Comparison of ENCODE assay signal across 27 mouse cellular contexts in genomic region chr2:69019821-69020489, GRCm38 (mm10).
A peak's percentile ranks its signal among the peaks of the same experiment; 100 is the strongest.
DNase-seq lines count a peak whose midpoint lies in the region; ATAC-seq and TF ChIP-seq lines count a peak whose summit lies in the region.
"Had no signal": no experiment of that assay in that cellular context is flagged by ENCODE, and none has a peak within 500 bp of the region (broad histone marks: within the 10 kb centered on the region; RNA-seq: fewer than 3 reads in every experiment).

No protein-coding gene starts in this region.

- H3K27me3 ChIP-seq in heart, embryonic 11.5 days (ENCODE audit: control insufficient read depth, insufficient read depth, low read length) = no peaks in the 10 kb centered on the region
- no peaks in the 10 kb centered on the region for H3K27me3 ChIP-seq in liver, postnatal 0 days (ENCODE audit: insufficient read depth, low read length)
- H3K27me3 ChIP-seq in forebrain, postnatal 0 days (ENCODE audit: insufficient read depth, low read length) = no peaks in the 10 kb centered on the region
- H3K27me3 ChIP-seq: heart, embryonic 15.5 days; kidney, embryonic 15.5 days; limb, embryonic 15.5 days; liver, embryonic 13.5 days; midbrain, embryonic 15.5 days; stomach, embryonic 15.5 days had no signal

- ATAC-seq in heart, embryonic 11.5 days (replicated peaks; ENCODE audit: insufficient number of reproducible peaks, low FRiP score, low TSS enrichment) = no peak
- no peak for ATAC-seq in liver, postnatal 0 days
- ATAC-seq in forebrain, postnatal 0 days = no peak
- ATAC-seq: hindbrain, postnatal 0 days had no signal

- no peak for TF ChIP-seq EP300 in liver, postnatal 0 days (IDR thresholded peaks at IDR 0.05; ENCODE audit: low read depth)

- no peak for TF ChIP-seq CTCF in liver, postnatal 0 days (IDR thresholded peaks at IDR 0.05; ENCODE audit: low read depth)
- TF ChIP-seq CTCF in forebrain, postnatal 0 days (IDR thresholded peaks at IDR 0.05; ENCODE audit: low read depth) = no peak

- H3K4me1 ChIP-seq in heart, embryonic 11.5 days (ENCODE audit: control insufficient read depth, insufficient read depth, low read length) = peaks cover 4% of the 10 kb centered on the region; the same call in 1 of the 2 replicates
- peaks cover 3% of the 10 kb centered on the region; the same call in 1 of the 2 replicates for H3K4me1 ChIP-seq in liver, postnatal 0 days (ENCODE audit: insufficient read depth)
- no peaks in the 10 kb centered on the region for H3K4me1 ChIP-seq in forebrain, postnatal 0 days (ENCODE audit: insufficient read depth)
- H3K4me1 ChIP-seq: kidney, embryonic 15.5 days; stomach, embryonic 15.5 days had no signal

- H3K4me3 ChIP-seq in heart, embryonic 11.5 days (ENCODE audit: low read depth, low read length) = no peak overlapping the region
- no peak overlapping the region for H3K4me3 ChIP-seq in liver, postnatal 0 days (ENCODE audit: low read depth, low read length)
- no peak overlapping the region for H3K4me3 ChIP-seq in forebrain, postnatal 0 days (ENCODE audit: low read depth, low read length)
- H3K4me3 ChIP-seq: erythroblast, embryonic 14.5 days; heart, embryonic 15.5 days; kidney, embryonic 15.5 days; limb, embryonic 15.5 days; liver, embryonic 13.5 days; midbrain, embryonic 15.5 days; stomach, embryonic 15.5 days had no signal

- H3K9me3 ChIP-seq in heart, embryonic 11.5 days (replicated peaks; ENCODE audit: control insufficient read depth, low read length) = no peaks in the 10 kb centered on the region
- no peaks in the 10 kb centered on the region for H3K9me3 ChIP-seq in liver, postnatal 0 days (ENCODE audit: low read length)
- no peaks in the 10 kb centered on the region for H3K9me3 ChIP-seq in forebrain, postnatal 0 days (ENCODE audit: low read length)
- H3K9me3 ChIP-seq: G1E; heart, embryonic 15.5 days; kidney, embryonic 15.5 days; limb, embryonic 15.5 days; liver, embryonic 13.5 days; midbrain, embryonic 15.5 days; stomach, embryonic 15.5 days had no signal

- DNase-seq in cerebellum, adult 11 months = peak; percentile 34
- DNase-seq in cerebellum, postnatal 10 days = no peak
- DNase-seq in heart, adult 18-20 months = no peak
- DNase-seq in cerebellum, postnatal 36 days = peak; percentile 33 to 43
- peak; percentile 36 for DNase-seq in large intestine, adult 2 months (ENCODE audit: low read depth, low spot score)
- DNase-seq in liver, postnatal 0 days = no peak
- no peak for DNase-seq in forebrain, postnatal 0 days
- DNase-seq: adrenal gland, postnatal 10 days; gastrocnemius, postnatal 10 days; kidney, adult 18-20 months; layer of hippocampus, postnatal 36 days; left cerebral cortex, postnatal 4 days; liver, embryonic 13.5 days; lung, adult 2 months; lung, postnatal 10 days; right cerebral cortex, postnatal 25 days; thymus, postnatal 25 days had no signal

- H3K4me2 ChIP-seq in heart, embryonic 11.5 days = no peak overlapping the region
- H3K4me2 ChIP-seq in liver, postnatal 0 days (ENCODE audit: low read depth, low read length) = no peak overlapping the region
- no peak overlapping the region for H3K4me2 ChIP-seq in forebrain, postnatal 0 days (ENCODE audit: low read depth)
- H3K4me2 ChIP-seq: heart, embryonic 15.5 days; kidney, embryonic 15.5 days; limb, embryonic 15.5 days; liver, embryonic 13.5 days; midbrain, embryonic 15.5 days; stomach, embryonic 15.5 days had no signal

- H3K9ac ChIP-seq in heart, embryonic 11.5 days (ENCODE audit: low read depth, low read length) = 0 out of 2 replicates have a peak overlapping the region, but pooled peaks have one; percentile 22
- no peak overlapping the region for H3K9ac ChIP-seq in liver, postnatal 0 days (replicated peaks)
- no peak overlapping the region for H3K9ac ChIP-seq in forebrain, postnatal 0 days
- H3K9ac ChIP-seq: heart, embryonic 15.5 days; kidney, embryonic 15.5 days; limb, embryonic 15.5 days; liver, embryonic 13.5 days; midbrain, embryonic 15.5 days; stomach, embryonic 15.5 days had no signal

- 75% methylated on average over 6 of the region's 6 CpGs for WGBS in heart, embryonic 11.5 days (ENCODE audit: insufficient replicate concordance)
- WGBS in large intestine, adult 2 months = 39% methylated on average over 6 of the region's 6 CpGs
- 79% methylated on average over 6 of the region's 6 CpGs for WGBS in liver, postnatal 0 days (ENCODE audit: insufficient replicate concordance)
- 82% methylated on average over 6 of the region's 6 CpGs for WGBS in forebrain, postnatal 0 days

- H3K27ac ChIP-seq in heart, embryonic 11.5 days (ENCODE audit: low read depth, low read length) = no peak overlapping the region
- no peak overlapping the region for H3K27ac ChIP-seq in liver, postnatal 0 days (ENCODE audit: low read depth)
- no peak overlapping the region for H3K27ac ChIP-seq in forebrain, postnatal 0 days (ENCODE audit: low read depth, low read length)
- H3K27ac ChIP-seq: heart, embryonic 15.5 days; hindbrain, postnatal 0 days; kidney, embryonic 15.5 days; limb, embryonic 15.5 days; liver, embryonic 13.5 days; macrophage; midbrain, embryonic 15.5 days; stomach, embryonic 15.5 days had no signal

- no peaks in the 10 kb centered on the region for H3K36me3 ChIP-seq in heart, embryonic 11.5 days (ENCODE audit: control insufficient read depth, insufficient read depth, low read length)
- no peaks in the 10 kb centered on the region for H3K36me3 ChIP-seq in liver, postnatal 0 days (replicated peaks; ENCODE audit: insufficient read depth, low read length)
- H3K36me3 ChIP-seq in forebrain, postnatal 0 days (ENCODE audit: insufficient read depth) = no peaks in the 10 kb centered on the region
- H3K36me3 ChIP-seq: heart, embryonic 15.5 days; kidney, embryonic 15.5 days; limb, embryonic 15.5 days; liver, embryonic 13.5 days; midbrain, embryonic 15.5 days; stomach, embryonic 15.5 days had no signal

Comparison
In these comparisons a context has a peak if more than half of its experiments do, and no peak if none do; other contexts are left out.
1. DNase-seq: peak in cerebellum, adult 11 months (single experiment), cerebellum, postnatal 36 days (2 of 2) and large intestine, adult 2 months (single experiment); none in cerebellum, postnatal 10 days (0 of 2), heart, adult 18-20 months (0 of 2), liver, postnatal 0 days (single experiment) and forebrain, postnatal 0 days (single experiment).